Comparison of ENCODE assay signal across 1 mouse cellular context in the genomic region with DNA sequence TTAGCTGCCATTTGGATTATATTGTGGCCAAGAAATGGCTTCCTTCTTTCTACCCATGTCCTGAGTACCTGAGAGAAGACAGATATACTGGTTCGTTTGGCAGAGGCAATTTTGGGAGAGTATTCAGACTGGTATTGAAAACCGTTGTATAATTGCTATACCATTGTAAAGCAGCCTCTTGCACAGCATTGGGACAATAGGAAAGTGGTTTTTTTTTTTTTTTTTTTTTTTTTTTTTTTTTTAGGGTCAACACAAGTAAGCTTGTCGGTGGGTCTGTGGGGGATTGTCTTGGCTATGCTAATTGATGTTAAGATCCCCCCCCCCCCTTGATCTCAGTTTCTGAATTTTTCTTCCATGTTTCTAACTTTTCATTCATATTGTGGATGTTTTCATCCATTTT.
TF ChIP-seq lines count a peak whose summit lies in the region.

No protein-coding gene starts in this region.

TF ChIP-seq in MEL, 35 proteins besides CTCF, POLR2A, EP300 and RAD21 (continued from another document):
- no peak for TF ChIP-seq NRF1 (IDR thresholded peaks at IDR 0.05; ENCODE audit: insufficient read depth, low read depth, low read length, poor library complexity, severe bottlenecking)
